Mouse (Mus musculus) bone marrow macrophage, adult 2 months (primary cell): ENCODE measurements at regions not wholly inside any gene's neighbourhood (a gene's known extent, or its start where the extent isn't known, plus 50 kb on each side); places are given as distances from the start of the nearest gene placed in this dataset.

Source experiments
- CTCF ChIP-seq: IDR thresholded peaks from 2 replicates; pipeline ENCODE4 v1.5.1; 2012; ENCODE audit warnings: low read depth, mild to moderate bottlenecking, low read length, moderate library complexity
- POLR2A ChIP-seq: IDR thresholded peaks from 2 replicates; pipeline ENCODE4 v1.6.1; 2012; ENCODE audit warnings: mild to moderate bottlenecking, low read depth, low read length, borderline replicate concordance

DNA sequence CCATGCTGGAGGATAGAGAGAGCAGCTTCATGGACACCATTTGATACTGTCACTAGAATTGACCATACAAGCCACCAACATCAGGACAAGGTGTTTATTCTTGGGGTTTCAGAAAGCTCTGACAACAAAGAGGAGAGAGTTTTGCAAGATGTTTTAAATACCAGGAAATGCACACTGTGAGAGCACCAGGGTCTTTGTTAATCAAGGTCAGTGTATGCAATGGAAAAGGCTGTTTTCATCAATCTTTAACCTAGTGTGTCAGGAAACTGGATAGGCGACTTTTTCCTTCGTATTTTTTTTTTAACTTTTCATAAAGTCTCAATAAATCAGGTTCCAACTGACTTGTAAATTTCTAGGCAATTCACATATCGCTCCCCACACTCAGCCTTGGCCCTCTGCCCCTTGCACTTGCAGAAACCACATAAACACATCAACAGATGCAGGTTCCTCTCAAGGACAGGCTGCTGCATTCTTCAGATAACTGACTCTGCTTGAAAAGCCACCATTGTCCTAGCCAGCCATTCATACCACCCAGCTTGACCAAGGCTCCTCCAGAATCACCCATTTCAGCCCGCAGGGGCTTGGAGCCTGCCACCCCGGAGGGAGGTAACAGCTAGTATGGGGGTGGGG is 132.9 kb upstream of the Egflam start:
- TF ChIP-seq CTCF = no peak
- no peak for TF ChIP-seq POLR2A
